ENCODE assay signal across 8 mouse cellular contexts in genomic region chr1:63181019-63181418, GRCm38 (mm10). TPM values are rescaled to one million over a fixed set of nuclear protein-coding genes. Genes with fewer than 3 reads are reported as not detected.
DNase-seq lines count a peak whose midpoint lies in the region; ATAC-seq lines count a peak whose summit lies in the region.

No protein-coding gene starts in this region.

- peaks cover 19% of the 10 kb centered on the region for H3K4me1 ChIP-seq in hindbrain, embryonic 15.5 days (replicated peaks)

- peak; percentile 73 for ATAC-seq in hindbrain, embryonic 15.5 days (ENCODE audit: low FRiP score, low read depth)

- H3K4me2 ChIP-seq in hindbrain, embryonic 15.5 days, result no peak overlapping the region

- 2% methylated on average over 3 of the region's 3 CpGs for WGBS in hindbrain, embryonic 15.5 days

- no peak overlapping the region for H3K9ac ChIP-seq in hindbrain, embryonic 15.5 days

- H3K36me3 ChIP-seq in hindbrain, embryonic 15.5 days, result peaks cover 23% of the 10 kb centered on the region

- no peaks in the 10 kb centered on the region for H3K9me3 ChIP-seq in hindbrain, embryonic 15.5 days

- H3K4me3 ChIP-seq in hindbrain, embryonic 15.5 days, result no peak overlapping the region

- DNase-seq in R1 (ENCODE audit: low read depth, low spot score), result peak; percentile 98
- DNase-seq in cerebellum, postnatal 25 days, result peak; percentile 89 to 93
- DNase-seq in frontal cortex, postnatal 25 days (ENCODE audit: low spot score in 2 of 2), result peak; percentile 88 to 89
- DNase-seq in layer of hippocampus, postnatal 36 days, result peak; percentile 83 to 86
- peak; percentile 95 for DNase-seq in lung, postnatal 25 days (ENCODE audit: low spot score)
- peak; percentile 97 for DNase-seq in retina, postnatal 1 day
- DNase-seq in thymus, postnatal 4 days, result peak; percentile 95

- H3K27ac ChIP-seq in hindbrain, embryonic 15.5 days (replicated peaks), result no peak overlapping the region

- no peaks in the 10 kb centered on the region for H3K27me3 ChIP-seq in hindbrain, embryonic 15.5 days

RNA-seq across cellular contexts. Expression of gene Ndufs1, which starts 4.4 kb away (rescaled TPM):
- polyA plus RNA-seq in hindbrain, embryonic 15.5 days (2015; fragmentation: Nextera tagmentation; extraction: Ambion mirVana), result 138 and 142 TPM in 2 replicates
- total RNA-seq in layer of hippocampus, postnatal 36 days (2021), result 100 to 1,000 TPM; 159 to 165 TPM

RNA-seq across cellular contexts. Expression of gene Eef1b2, which starts 4.4 kb away (rescaled TPM):
- polyA plus RNA-seq in hindbrain, embryonic 15.5 days (2015; fragmentation: Nextera tagmentation; extraction: Ambion mirVana), result 434 and 455 TPM in 2 replicates
- 100 to 1,000 TPM; 345 to 386 TPM for total RNA-seq in layer of hippocampus, postnatal 36 days (2021)

RNA-seq across cellular contexts. Expression of gene Gpr1, which starts 33.3 kb away (rescaled TPM):
- 0.44 and 0.73 TPM in 2 replicates for polyA plus RNA-seq in hindbrain, embryonic 15.5 days (2015; fragmentation: Nextera tagmentation; extraction: Ambion mirVana)
- total RNA-seq in layer of hippocampus, postnatal 36 days (2021), result under 1 TPM; 0.62 to 0.63 TPM
